Mouse (Mus musculus) urinary bladder, postnatal 4 days (tissue): ENCODE data around the gene Gpr160.
"Not testable (repeated sequence)": the region's sequence is repeated elsewhere in the genome, so short reads cannot be mapped to it uniquely, and the experiment has no call there.

Experiments
- DNase-seq, 2 experiments: peaks; one replicate each; pipeline ENCODE4 v3.0.0; 2021 to 2022; ENCODE audit warnings: low spot score in 2 of 2

Gene Gpr160

GRCm38 (mm10) chr3:30855604-30856458 lies at the start of gene Gpr160:
Gpr160 (plus strand) TSS chr3:30855950.
- peak; percentile 52 to 63 for DNase-seq

- DNase-seq = no peak
Measured at GRCm38 (mm10) chr3:30812881-30813280, 42.9 kb upstream of the Gpr160 start.

- no peak for DNase-seq
Measured at GRCm38 (mm10) chr3:30818630-30819125, 37.1 kb upstream of the Gpr160 start.

GRCm38 (mm10) chr3:30822163-30822562 lies 33.6 kb upstream of the Gpr160 start:
- no peak for DNase-seq

GRCm38 (mm10) chr3:30826069-30826468 lies 29.7 kb upstream of the Gpr160 start:
- no peak for DNase-seq

- DNase-seq = no peak
Measured at GRCm38 (mm10) chr3:30831848-30832606, 23.7 kb upstream of the Gpr160 start.

- DNase-seq = no peak
Measured at GRCm38 (mm10) chr3:30833254-30833653, 22.5 kb upstream of the Gpr160 start.

- no peak for DNase-seq
Measured at GRCm38 (mm10) chr3:30845755-30846154, 10.0 kb upstream of the Gpr160 start.

- no peak for DNase-seq
Measured at GRCm38 (mm10) chr3:30847413-30847812, 8.3 kb upstream of the Gpr160 start.

GRCm38 (mm10) chr3:30851422-30851821 lies 4.3 kb upstream of the Gpr160 start:
- no peak for DNase-seq

GRCm38 (mm10) chr3:30853596-30853995 lies 2.2 kb upstream of the Gpr160 start:
- no peak for DNase-seq

GRCm38 (mm10) chr3:30859599-30859998 lies 3.8 kb downstream of the Gpr160 start:
- not testable (repeated sequence) for DNase-seq

- DNase-seq = no peak
Measured at GRCm38 (mm10) chr3:30860705-30861104, 5.0 kb downstream of the Gpr160 start.

- DNase-seq = no peak
Measured at GRCm38 (mm10) chr3:30863712-30864435, 8.1 kb downstream of the Gpr160 start.

- DNase-seq = no peak
Measured at GRCm38 (mm10) chr3:30864640-30865039, 8.9 kb downstream of the Gpr160 start.

- no peak for DNase-seq
Measured at GRCm38 (mm10) chr3:30868176-30868575, 12.4 kb downstream of the Gpr160 start.

- no peak for DNase-seq
Measured at GRCm38 (mm10) chr3:30868625-30869024, 12.9 kb downstream of the Gpr160 start.

- no peak for DNase-seq
Measured at GRCm38 (mm10) chr3:30869995-30870394, 14.2 kb downstream of the Gpr160 start.

GRCm38 (mm10) chr3:30876709-30877108 lies 21.0 kb downstream of the Gpr160 start:
- DNase-seq = no peak

- no peak for DNase-seq
Measured at GRCm38 (mm10) chr3:30887449-30887848, 31.7 kb downstream of the Gpr160 start.

GRCm38 (mm10) chr3:30889014-30889413 lies 33.3 kb downstream of the Gpr160 start:
- DNase-seq = no peak

GRCm38 (mm10) chr3:30896721-30897120 lies 41.0 kb downstream of the Gpr160 start:
- no peak for DNase-seq
